Mouse (Mus musculus) heart, embryonic 13.5 days (tissue): ENCODE data around the gene Ndrg2. TPM values are rescaled to one million over a fixed set of nuclear protein-coding genes. Genes with fewer than 3 reads are reported as not detected.
A peak's percentile ranks its signal among the peaks of the same experiment; 100 is the strongest.

Experiments
- ATAC-seq: fragments of 200-750 bp; cut with Nextera tagmentation; 2 replicates; pipeline ENCODE4 v1.8.0; 2017; ENCODE audit warnings: moderate TSS enrichment; ENCODE audit not compliant: insufficient number of reproducible peaks, low FRiP score, low TSS enrichment; ENCODE audit errors: extremely low read depth
- H3K27ac ChIP-seq: fragments of 300-500 bp; sonication (generic); replicated peaks from 2 replicates; pipeline ENCODE4 v1.5.1; 2015; ENCODE audit warnings: moderate library complexity, mild to moderate bottlenecking, inconsistent platforms
- H3K27me3 ChIP-seq: fragments of 300-500 bp; sonication (generic); replicated peaks from 2 replicates; pipeline ENCODE4 v1.6.1; 2015; ENCODE audit warnings: mild to moderate bottlenecking, inconsistent platforms
- H3K36me3 ChIP-seq: fragments of 300-500 bp; sonication (generic); 2 replicates; pipeline ENCODE4 v1.6.1; 2015; ENCODE audit warnings: mild to moderate bottlenecking, inconsistent platforms
- H3K4me1 ChIP-seq: fragments of 300-500 bp; sonication (generic); 2 replicates; pipeline ENCODE4 v1.6.1; 2015; ENCODE audit warnings: inconsistent platforms
- H3K4me2 ChIP-seq: fragments of 300-500 bp; sonication (generic); 2 replicates; pipeline ENCODE4 v1.6.1; 2015; ENCODE audit warnings: inconsistent platforms, mild to moderate bottlenecking, moderate library complexity
- H3K4me3 ChIP-seq: fragments of 300-500 bp; sonication (generic); 2 replicates; pipeline ENCODE4 v1.5.1; 2015; ENCODE audit warnings: moderate library complexity, mild to moderate bottlenecking, inconsistent platforms
- H3K9ac ChIP-seq: fragments of 300-500 bp; sonication (generic); 2 replicates; pipeline ENCODE4 v1.6.1; 2015; ENCODE audit warnings: inconsistent platforms, mild to moderate bottlenecking, moderate library complexity
- H3K9me3 ChIP-seq: fragments of 300-500 bp; sonication (generic); 2 replicates; pipeline ENCODE4 v1.6.1; 2016; ENCODE audit warnings: inconsistent platforms
- WGBS: fragments of 180-500 bp; shearing (Covaris S2); methylation state at CpG from one replicate; pipeline ENCODE4 v1.1.7; 2015; ENCODE audit warnings: mixed read lengths; 5-methylcytosine and 5-hydroxymethylcytosine counted together
- polyA plus RNA-seq: library from polyadenylated mRNA; unstranded; fragments of >200 nt; fragmentation: Nextera tagmentation; extraction: Ambion mirVana; gene quantifications from 2 replicates; pipeline ENCODE4 v1.2.1, GENCODE M21; 2015

Gene Ndrg2
- polyA plus RNA-seq, 1 experiment from 2014 or later: 223 TPM

DNA sequence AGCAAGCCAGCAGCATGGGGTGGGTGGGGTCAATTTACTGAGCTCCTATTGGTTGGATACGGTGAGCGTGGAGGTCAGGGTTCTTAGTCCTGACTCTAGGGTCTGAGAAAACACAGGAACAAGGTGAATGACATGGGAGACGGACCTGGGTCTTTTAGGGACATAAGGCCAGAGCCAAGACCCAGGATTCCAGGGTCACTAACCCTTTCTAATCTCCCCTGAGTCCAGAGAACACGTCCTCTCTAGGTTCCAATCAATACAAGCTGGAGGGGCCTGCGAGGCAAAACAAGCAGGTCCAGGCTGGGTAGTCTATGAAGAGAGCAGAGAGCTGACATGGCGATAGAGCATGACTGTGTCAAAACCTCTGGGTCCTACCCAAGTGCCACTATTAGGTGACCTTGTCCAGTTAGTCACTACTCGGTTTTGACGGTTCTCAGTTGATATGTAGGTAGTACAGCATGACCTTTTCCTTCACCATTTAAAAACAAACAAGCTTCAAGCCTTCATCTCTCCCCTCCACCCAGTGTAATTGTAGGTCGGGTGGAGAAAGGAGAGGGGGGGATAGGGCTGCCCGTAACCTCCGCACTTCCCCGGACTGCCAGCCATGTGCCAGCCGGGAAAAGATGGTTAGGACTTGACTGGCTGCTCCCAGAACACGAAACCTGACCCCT lies 1.4 kb downstream of the Ndrg2 start:
- 0 out of 2 replicates have a peak, but pooled peaks have one; percentile 3 for ATAC-seq
- peak overlapping the region; percentile 71 for H3K4me3 ChIP-seq
- H3K9me3 ChIP-seq: no peaks in the 10 kb centered on the region
- H3K36me3 ChIP-seq: peaks cover 41% of the 10 kb centered on the region
- peaks cover 34% of the 10 kb centered on the region for H3K4me1 ChIP-seq
- no peaks in the 10 kb centered on the region for H3K27me3 ChIP-seq
- H3K27ac ChIP-seq: peak overlapping the region; percentile 95
- WGBS: 8% methylated on average over 14 of the region's 14 CpGs
- peak overlapping the region; percentile 91 for H3K9ac ChIP-seq
- peak overlapping the region; percentile 99 for H3K4me2 ChIP-seq

DNA sequence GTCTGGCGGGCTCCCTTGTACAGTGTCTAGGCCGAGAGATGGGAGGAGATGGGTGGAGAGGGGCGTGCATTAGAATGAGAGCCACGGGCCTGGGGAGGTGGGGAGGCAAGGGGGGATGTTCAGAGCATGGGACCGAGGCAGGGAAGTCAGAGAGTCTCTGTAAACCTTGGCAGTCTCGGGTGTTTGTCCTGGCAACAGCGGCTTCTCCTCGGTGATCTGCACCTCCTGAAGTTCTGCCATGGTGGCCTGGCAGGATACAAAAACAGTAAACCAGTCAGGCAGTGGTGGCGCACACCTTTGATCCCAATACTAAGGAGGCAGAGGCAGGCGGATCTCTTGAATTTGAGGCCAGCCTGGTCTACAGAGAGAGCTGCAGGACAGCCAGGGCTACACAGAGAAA lies 2.7 kb downstream of the Ndrg2 start:
- H3K4me3 ChIP-seq: peak overlapping the region; percentile 71; the same call in 1 of the 2 replicates
- H3K4me2 ChIP-seq: peak overlapping the region; percentile 99
- no peaks in the 10 kb centered on the region for H3K27me3 ChIP-seq
- 85% methylated on average over 10 of the region's 10 CpGs for WGBS
- H3K9ac ChIP-seq: no peak overlapping the region; the same call in 1 of the 2 replicates
- H3K27ac ChIP-seq: no peak overlapping the region
- H3K36me3 ChIP-seq: peaks cover 53% of the 10 kb centered on the region
- no peaks in the 10 kb centered on the region for H3K9me3 ChIP-seq
- H3K4me1 ChIP-seq: peaks cover 46% of the 10 kb centered on the region
- ATAC-seq: no peak

DNA sequence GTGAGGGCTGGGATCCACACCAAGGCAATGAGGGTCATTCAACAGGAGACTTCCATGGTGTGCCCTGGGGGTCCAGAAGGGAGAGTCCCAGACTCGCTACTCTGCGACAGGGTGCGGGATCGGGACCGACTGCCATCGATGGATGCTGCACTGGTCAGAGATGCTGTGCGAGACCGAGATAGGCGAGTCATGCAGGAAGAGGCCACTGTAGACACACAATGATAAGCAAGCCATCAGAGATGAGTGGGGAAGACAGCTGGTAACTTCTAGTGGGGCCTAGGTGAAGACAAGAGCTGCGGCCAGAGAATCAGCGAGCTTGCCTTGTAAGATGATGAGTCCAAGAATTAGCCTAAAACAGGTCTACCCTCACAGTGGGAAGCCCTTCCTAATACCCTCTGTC lies 7.9 kb downstream of the Ndrg2 start:
- Histone ChIP-seq H3K4me2 (no peak overlapping the region), H3K27me3 (no peaks in the 10 kb centered on the region), H3K9ac (no peak overlapping the region), H3K4me1 (peaks cover 31% of the 10 kb centered on the region), H3K27ac (no peak overlapping the region), H3K9me3 (no peaks in the 10 kb centered on the region), H3K36me3 (peaks cover 63% of the 10 kb centered on the region), H3K4me3 (no peak overlapping the region)
- no peak for ATAC-seq
- WGBS: 69% methylated on average over 11 of the region's 11 CpGs

DNA sequence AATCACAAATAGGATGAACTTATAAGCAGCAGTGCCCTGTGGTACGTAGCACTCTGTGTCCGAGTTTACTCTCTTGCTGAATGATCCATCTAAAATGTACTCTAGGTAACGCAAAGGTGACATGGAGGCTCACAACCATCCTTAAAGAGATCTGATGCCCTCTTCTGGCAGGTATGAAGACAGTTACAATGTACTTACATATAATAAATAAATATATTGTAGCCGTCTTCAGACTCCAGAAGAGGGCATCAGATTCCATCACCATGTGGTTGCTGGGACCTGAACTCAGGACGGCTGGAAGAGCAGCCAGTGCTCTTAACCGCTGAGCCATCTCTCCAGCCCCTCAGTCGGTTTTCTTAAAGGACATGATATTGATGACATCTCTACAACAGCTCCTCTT lies 9.3 kb downstream of the Ndrg2 start:
- ATAC-seq: no peak

DNA sequence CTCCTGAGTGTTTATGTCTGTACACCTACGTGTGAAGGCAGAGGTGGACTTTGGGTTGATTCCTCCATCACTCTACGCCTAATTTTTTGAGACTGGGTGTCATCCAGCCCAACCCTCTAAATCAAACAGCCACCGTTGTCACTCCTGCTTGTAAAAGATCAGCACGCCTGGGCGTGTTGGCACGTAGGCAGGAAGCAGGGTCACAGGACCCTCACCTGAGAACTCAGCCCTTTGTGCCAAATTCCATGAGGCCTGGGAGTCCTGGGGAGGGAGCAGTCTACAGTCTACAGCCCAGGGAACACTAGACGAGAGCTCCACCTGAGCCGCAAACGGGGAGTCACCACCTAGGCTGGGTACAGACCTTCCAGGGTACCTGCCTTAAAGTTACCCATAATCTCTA lies 10.2 kb downstream of the Ndrg2 start:
- ATAC-seq: no peak
- H3K27ac ChIP-seq: 0 out of 2 replicates have a peak overlapping the region, but pooled peaks have one; percentile 15
- 77% methylated on average over 9 of the region's 9 CpGs for WGBS

More for the DNA sequence above, 9.3 kb downstream of the Ndrg2 start:
- no peak overlapping the region for H3K27ac ChIP-seq
- no peaks in the 10 kb centered on the region for H3K9me3 ChIP-seq
- H3K27me3 ChIP-seq: no peaks in the 10 kb centered on the region
- 67% methylated on average over 7 of the region's 7 CpGs for WGBS
- H3K4me2 ChIP-seq: no peak overlapping the region
- H3K36me3 ChIP-seq: peaks cover 49% of the 10 kb centered on the region
- no peak overlapping the region for H3K4me3 ChIP-seq
- no peak overlapping the region for H3K9ac ChIP-seq
- peaks cover 31% of the 10 kb centered on the region for H3K4me1 ChIP-seq

DNA sequence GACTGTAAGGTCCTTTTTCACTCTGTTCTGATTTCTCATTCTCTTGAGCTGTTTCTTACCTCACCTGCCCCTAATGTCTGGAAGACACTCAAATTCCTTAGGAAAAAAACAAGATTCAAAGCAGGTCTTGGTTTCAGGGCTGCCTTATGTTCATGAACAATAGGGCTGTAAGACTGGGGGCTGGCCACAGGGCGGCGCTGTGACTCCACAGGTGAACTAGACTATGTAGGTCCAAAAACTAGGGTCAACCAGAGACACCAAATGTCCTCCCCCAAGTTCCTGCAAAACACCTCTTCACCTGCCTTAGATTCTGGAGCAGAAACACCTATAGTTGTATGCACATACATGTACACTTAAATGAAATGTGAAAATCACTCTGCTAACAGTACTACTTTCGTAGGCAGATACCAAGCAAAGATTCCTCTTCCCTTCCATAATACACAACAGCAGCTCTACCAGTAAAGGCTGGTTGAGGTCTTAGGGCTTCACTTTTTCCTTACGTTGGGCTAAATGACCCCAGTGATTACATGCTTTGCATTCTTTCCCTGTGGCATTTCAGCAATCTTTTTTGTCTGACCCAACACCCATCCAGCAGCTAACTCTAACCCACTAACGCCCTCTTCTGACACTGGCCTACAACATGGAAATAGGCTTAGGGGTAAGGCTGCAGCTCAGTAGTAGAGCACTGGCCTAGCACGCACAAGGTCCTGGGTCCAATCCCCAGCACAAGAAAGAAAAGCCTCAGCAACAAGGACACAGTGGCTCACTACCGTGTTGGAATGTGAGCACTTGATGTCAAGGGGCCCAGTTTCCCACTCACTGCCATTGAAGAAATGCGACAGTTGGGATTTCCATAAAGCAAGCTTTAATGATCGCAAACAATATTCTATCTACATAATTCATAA lies 10.9 kb downstream of the Ndrg2 start:
- no peaks in the 10 kb centered on the region for H3K27me3 ChIP-seq
- H3K9ac ChIP-seq: 0 out of 2 replicates have a peak overlapping the region, but pooled peaks have one; percentile 29
- no peak for ATAC-seq
- H3K4me1 ChIP-seq: peaks cover 31% of the 10 kb centered on the region
- H3K4me3 ChIP-seq: no peak overlapping the region
- no peaks in the 10 kb centered on the region for H3K9me3 ChIP-seq
- H3K36me3 ChIP-seq: peaks cover 33% of the 10 kb centered on the region
- H3K4me2 ChIP-seq: no peak overlapping the region
- WGBS: 44% methylated on average over 9 of the region's 9 CpGs
- peak overlapping the region; percentile 53 for H3K27ac ChIP-seq

More for the DNA sequence above, 10.2 kb downstream of the Ndrg2 start:
- H3K27me3 ChIP-seq: no peaks in the 10 kb centered on the region
- 0 out of 2 replicates have a peak overlapping the region, but pooled peaks have one; percentile 24 for H3K9ac ChIP-seq
- peaks cover 31% of the 10 kb centered on the region for H3K4me1 ChIP-seq
- H3K9me3 ChIP-seq: no peaks in the 10 kb centered on the region
- H3K4me2 ChIP-seq: no peak overlapping the region
- H3K36me3 ChIP-seq: peaks cover 40% of the 10 kb centered on the region
- no peak overlapping the region for H3K4me3 ChIP-seq

DNA sequence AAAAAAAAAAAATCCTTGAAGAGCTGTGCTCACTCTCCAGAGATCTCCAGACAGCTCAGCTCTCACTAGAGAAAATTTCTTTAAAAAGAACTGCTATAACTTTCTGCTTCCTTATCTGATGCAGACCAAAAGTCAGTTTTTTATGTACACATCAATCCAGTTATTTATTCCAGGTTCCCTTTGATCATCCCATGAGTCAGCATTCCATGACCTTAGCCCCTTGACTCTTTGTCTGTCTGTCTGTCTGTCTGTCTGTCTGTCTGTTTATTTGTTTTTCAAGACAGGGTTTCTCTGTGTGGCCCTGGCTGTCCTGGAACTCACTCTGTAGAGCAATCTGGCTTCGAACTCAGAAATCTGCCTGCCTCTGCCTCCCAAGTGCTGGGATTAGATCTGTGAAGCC lies 14.6 kb downstream of the Ndrg2 start:
- Histone ChIP-seq H3K36me3 (peaks cover 3% of the 10 kb centered on the region; the same call in 1 of the 2 replicates), H3K4me3 (no peak overlapping the region), H3K4me2 (no peak overlapping the region), H3K27me3 (no peaks in the 10 kb centered on the region), H3K4me1 (peaks cover 14% of the 10 kb centered on the region), H3K9me3 (no peaks in the 10 kb centered on the region), H3K9ac (no peak overlapping the region), H3K27ac (no peak overlapping the region)
- ATAC-seq: no peak
- WGBS: 87% methylated on average over 1 of the region's 1 CpGs

DNA sequence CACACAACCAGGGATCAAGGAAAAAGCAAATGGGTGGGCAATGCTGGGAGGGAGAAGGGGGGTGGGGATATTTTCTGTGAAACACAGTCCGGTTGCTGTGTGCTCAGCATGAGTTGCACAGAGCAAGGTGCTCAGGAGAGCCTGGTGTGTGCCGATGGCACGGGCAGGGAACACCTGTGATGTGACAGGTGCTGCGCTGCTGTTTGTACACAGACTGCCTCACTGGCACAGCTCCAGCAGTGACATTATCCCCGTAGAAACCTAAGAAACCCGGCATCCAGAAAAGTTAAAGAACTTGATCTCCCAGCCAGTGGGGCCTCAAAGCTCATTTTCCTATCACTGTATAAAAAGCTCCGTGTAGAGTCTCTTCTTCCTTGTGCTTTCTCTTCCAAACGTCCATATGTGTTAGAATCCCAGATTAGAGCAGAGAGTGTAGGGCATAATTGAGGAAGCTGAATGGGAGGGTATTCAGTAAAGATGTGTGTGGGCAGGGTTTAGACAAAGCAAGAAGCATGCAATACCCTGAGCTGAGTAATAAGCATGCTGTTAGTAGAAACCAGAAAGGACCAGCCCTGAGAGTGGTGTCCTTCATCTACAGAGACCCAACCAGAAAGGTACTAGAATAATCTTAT lies 17.3 kb downstream of the Ndrg2 start:
- WGBS: 70% methylated on average over 8 of the region's 8 CpGs
- no peak for ATAC-seq
- no peak overlapping the region for H3K4me3 ChIP-seq
- H3K4me2 ChIP-seq: no peak overlapping the region
- H3K9ac ChIP-seq: no peak overlapping the region
- no peak overlapping the region for H3K27ac ChIP-seq
- no peaks in the 10 kb centered on the region for H3K9me3 ChIP-seq
- peaks cover 12% of the 10 kb centered on the region for H3K36me3 ChIP-seq
- peaks cover 16% of the 10 kb centered on the region for H3K4me1 ChIP-seq
- no peaks in the 10 kb centered on the region for H3K27me3 ChIP-seq

DNA sequence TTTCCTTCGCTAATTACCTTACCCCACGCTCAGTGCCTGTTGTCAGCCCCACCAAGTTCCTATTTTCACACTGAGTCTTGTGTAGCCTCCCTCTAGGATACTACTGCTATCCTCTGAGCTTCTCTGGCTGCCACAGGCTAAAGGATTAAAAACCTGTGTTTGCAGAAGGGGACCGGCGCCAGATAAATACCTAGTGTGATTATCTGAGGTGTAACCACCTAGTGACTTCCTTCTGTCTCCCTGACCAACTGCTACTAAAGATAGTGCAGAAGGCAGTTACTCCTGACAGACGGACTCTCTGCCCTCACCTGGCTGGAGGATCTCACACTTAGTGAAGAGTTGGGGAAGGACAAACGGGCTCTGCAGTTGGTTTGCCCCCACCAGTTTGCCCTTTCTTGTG lies 17.9 kb downstream of the Ndrg2 start:
- Histone ChIP-seq H3K4me3 (no peak overlapping the region), H3K9ac (no peak overlapping the region), H3K27ac (no peak overlapping the region), H3K4me1 (peaks cover 16% of the 10 kb centered on the region), H3K9me3 (no peaks in the 10 kb centered on the region), H3K4me2 (no peak overlapping the region), H3K36me3 (peaks cover 19% of the 10 kb centered on the region), H3K27me3 (no peaks in the 10 kb centered on the region)
- no peak for ATAC-seq
- WGBS: 65% methylated on average over 6 of the region's 6 CpGs

DNA sequence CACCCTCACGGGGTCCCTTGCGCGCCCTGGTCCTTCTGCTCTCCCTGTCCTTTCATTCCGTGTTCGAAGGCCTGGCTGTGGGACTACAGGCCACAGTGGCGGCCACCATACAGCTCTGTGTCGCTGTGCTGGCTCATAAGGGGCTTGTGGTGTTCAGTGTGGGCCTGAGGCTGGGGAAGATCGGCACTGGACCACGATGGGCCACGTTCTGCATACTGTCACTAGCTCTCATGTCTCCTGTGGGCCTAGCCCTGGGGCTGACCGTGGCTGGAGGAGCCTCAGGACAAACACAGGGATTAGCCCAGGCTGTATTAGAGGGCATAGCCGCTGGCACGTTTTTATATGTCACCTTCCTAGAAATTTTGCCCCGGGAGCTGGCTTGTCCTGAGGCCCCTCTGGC lies 18.9 kb downstream of the Ndrg2 start:
- Histone ChIP-seq H3K9ac (no peak overlapping the region), H3K9me3 (no peaks in the 10 kb centered on the region), H3K27me3 (no peaks in the 10 kb centered on the region), H3K4me1 (peaks cover 16% of the 10 kb centered on the region), H3K4me2 (no peak overlapping the region), H3K36me3 (peaks cover 28% of the 10 kb centered on the region), H3K4me3 (no peak overlapping the region), H3K27ac (no peak overlapping the region)
- ATAC-seq: no peak
- 68% methylated on average over 14 of the region's 14 CpGs for WGBS

DNA sequence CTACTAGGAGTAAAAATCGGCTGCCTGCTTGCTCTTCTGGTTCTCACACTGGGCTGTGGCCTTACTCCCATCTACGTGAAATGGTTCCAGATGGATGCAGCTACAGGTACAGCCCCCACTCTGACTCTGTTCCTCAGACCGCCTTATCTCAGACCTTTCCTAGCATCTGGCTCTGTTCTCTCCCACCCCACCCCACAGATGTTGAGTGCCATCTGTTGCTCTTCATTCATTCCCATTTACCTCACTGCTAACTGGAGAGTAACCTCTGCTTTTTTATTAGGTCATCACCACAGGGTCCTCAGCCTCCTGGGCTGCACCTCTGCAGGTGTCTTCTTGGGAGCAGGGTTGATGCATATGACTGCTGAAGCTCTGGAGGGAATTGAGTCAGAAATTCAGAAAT lies 20.1 kb downstream of the Ndrg2 start:
- H3K36me3 ChIP-seq: peaks cover 41% of the 10 kb centered on the region
- no peak for ATAC-seq
- H3K4me2 ChIP-seq: no peak overlapping the region
- 41% methylated on average over 3 of the region's 3 CpGs for WGBS
- no peak overlapping the region; the same call in 1 of the 2 replicates for H3K9ac ChIP-seq
- no peak overlapping the region for H3K27ac ChIP-seq
- no peaks in the 10 kb centered on the region for H3K27me3 ChIP-seq
- H3K9me3 ChIP-seq: no peaks in the 10 kb centered on the region
- H3K4me1 ChIP-seq: peaks cover 16% of the 10 kb centered on the region
- no peak overlapping the region for H3K4me3 ChIP-seq
